Mouse (Mus musculus): Measurements from ENCODE around the gene Egfr.

GRCm38 (mm10) chr11:16950976-16951760, 199.2 kb downstream of the Egfr start, which contains the start of gene Fbxo48:
- TF ChIP-seq CTCF (IDR thresholded peaks at IDR 0.05; ENCODE audit: borderline replicate concordance, insufficient read depth, low read depth, low read length): no peak
- TF ChIP-seq POLR2A (IDR thresholded peaks at IDR 0.05; ENCODE audit: borderline replicate concordance, insufficient read depth, low read length): no peak

Data from cerebellum, adult 2 months (tissue).